Mouse (Mus musculus): ENCODE results near the gene Ifna14.
A peak's percentile ranks its signal among the peaks of the same experiment; 100 is the strongest.
"Not testable (repeated sequence)": the region's sequence is repeated elsewhere in the genome, so short reads cannot be mapped to it uniquely, and the experiment has no call there.

Ifna14 gene

DNA sequence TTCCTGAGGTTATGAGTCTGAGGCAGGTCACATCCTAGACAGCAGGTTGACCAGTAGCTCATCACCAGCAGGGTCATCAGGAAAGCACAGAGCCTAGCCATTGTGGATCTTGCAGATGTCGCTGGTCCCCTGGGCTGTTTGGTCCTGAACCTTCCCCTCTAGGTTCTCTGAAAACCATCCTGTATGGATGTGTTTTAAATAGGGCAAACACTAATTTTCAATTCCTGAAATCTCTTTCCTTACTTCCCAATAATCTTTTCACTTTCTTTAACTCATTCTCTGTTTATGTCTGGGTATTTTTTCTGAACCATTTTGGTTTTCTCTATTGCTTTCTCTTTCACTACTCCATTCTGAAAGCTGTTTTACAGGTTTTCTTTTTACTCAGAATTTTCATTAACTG, at the start of gene Ifna14:
TSS of gene Ifna14 (minus strand) at position 101 of the 400 bp plus-strand sequence.
- DNase-seq (ENCODE audit: low read depth, low spot score): no peak

DNA sequence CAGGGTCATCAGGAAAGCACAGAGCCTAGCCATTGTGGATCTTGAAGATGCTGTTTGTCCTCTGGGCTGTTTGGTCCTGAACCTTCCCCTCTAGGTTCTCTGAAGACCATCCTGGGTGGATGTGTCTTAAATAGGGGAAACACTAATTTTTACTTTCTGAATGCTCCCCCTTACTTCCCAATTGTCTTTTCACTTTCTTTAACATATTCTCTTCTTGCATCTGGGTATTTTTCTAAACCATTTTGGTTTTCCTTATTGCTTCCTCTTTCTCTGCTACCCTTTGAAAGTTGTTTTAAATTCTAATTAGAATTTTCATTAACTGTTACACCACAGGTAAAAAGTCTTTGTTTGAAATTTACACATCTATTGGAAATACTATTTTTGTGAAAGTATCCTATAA, 31.7 kb upstream of the Ifna14 start, which contains the start of gene Ifna12:
TSS of gene Ifna12 (minus strand) at position 101 of the 400 bp plus-strand sequence.
- no peak for DNase-seq (ENCODE audit: low read depth, low spot score)

DNA sequence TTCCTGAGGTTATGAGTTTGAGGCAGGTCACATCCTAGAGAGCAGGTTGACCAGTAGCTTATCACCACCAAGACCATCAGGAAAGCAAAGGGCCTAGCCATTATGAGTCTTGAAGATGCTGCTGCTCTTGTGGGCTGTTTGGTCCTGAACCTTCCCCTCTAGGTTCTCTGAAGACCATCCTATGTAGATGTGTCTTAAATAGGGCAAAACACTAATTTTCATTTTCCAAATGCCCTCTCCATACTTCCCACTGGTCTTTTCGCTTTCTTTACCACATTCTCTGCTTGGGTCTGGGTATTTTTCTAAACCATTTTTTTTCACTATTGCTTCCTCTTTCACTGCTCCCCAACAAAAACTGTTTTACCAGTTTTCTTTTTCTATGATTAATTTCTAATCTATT, 20.7 kb upstream of the Ifna14 start, which contains the start of gene Ifna9:
TSS of gene Ifna9 (minus strand) at position 101 of the 400 bp plus-strand sequence.
- DNase-seq (ENCODE audit: low read depth, low spot score): no peak

DNA sequence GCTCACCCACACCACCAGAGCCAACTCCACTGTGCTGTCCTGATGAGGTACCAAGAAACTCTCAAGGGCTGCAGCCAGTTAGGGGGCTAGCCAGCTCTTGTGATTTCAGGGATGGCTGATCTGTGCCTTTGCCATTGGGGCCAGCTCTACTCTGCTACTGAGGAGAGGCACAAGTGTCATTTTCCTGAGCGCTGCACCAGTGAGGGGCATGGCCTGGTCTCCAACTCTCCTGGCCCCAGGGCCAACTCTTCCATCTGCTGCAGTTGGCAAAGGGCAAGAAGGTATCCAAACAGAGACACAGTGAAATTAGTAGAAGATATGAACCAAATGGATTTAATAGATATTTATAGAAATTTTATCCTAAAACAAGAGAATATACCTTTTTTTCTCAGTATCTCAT, 9.8 kb downstream of the Ifna14 start:
- DNase-seq (ENCODE audit: low read depth, low spot score): no peak

DNA sequence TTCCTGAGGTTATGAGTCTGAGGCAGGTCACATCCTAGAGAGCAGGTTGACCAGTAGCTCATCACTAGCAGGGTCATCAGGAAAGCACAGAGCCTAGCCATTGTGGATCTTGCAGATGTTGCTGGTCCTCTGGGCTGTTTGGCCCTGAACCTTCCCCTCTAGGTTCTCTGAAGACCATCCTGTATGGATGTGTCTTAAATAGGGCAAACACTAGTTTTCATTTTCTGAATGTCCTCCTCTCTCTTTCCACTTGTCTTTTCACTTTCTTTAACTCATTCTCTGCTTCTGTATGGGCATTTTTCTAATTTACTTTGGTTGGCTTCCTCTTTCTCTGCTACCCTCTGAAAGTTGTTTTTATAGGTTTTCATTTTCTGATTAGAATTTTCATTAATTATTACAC, 13.5 kb downstream of the Ifna14 start, which contains the start of gene Ifna15:
TSS of gene Ifna15 (minus strand) at position 101 of the 400 bp plus-strand sequence.
- not testable (repeated sequence) for DNase-seq (ENCODE audit: low read depth, low spot score)

DNA sequence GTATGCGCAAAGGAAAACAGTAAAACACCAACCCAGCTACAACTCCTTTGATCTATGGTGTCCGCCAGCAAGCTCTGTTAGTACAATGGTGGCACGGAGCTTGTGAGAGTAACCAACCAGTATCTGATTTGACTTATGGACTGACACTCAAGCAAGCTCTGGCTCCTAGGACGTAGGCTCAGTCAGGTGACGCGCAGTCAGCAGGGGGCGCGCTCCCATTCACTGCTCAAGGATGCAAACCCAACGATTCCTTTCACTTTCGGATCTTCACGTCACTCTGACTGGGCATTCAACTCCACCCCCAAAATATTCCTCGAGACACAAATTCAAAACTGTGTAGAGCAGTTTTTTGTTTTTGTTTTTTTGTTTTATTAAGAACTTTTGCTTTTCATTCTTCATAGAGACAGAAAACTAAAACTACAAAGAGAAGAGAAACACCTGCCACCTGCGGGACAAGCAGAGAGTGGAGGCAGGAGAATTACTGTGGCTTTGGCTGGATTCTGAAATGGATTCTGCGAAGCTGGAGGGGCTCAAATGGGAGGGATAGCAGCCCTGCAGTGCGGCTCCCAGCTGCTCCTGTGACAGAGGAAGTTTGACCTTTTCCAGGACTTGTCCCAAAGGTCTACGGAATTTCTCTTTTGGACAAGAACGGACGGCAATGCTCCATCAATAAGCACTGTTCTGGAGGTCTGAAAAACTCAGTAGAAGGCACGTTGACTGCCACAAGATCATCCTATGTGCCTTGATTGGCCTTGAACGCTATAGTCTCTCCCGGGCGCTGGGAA, 21.2 kb downstream of the Ifna14 start:
- peak; percentile 87 for DNase-seq (ENCODE audit: low read depth, low spot score)

DNA sequence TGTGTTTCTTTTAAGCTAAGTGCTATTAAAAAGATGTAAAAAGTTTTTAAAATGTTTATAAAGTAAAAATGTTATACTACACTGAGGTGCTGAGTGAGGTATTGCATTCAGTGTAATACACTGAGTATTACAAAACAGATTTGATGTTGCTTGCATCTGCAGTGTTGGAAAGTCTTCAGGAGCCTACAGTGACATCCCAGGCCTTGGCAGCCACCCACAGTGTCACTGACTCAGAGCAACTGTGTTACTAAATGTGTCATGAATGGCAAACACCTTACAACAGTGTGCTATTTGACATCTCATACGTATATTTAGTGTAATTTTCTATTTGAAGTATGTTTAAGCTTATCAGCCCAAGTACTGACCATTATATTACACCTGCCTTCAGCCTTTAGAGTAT, 23.6 kb downstream of the Ifna14 start:
- no peak for DNase-seq (ENCODE audit: low read depth, low spot score)

DNA sequence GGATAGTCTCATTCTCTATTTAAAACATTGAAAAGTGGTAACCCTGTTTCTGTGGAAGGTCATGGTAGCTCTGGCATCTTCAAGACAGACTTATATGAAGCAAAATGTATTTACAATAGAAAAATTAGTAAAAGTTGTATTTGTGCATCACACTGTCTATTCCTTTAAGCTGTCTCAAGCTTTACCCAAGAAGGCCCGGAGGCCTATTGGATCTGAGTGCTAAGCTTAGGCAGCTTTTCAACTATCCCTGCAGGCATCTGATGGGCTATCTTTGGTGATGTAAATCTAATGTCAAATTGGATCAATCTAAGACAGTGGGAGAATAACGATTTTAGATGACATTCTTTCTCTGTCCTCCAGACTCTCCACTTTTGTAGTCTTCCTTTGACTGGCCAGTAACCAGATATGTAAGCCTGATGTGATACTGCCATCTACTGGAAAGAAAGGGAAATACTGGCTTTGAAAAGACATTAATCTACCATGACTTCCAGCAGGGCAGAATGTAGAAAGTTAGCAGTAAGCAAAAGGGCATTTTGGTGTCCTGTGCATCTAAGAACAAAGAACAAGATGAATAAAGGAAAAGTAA, 27.9 kb downstream of the Ifna14 start:
- DNase-seq (ENCODE audit: low read depth, low spot score): peak; percentile 61

DNA sequence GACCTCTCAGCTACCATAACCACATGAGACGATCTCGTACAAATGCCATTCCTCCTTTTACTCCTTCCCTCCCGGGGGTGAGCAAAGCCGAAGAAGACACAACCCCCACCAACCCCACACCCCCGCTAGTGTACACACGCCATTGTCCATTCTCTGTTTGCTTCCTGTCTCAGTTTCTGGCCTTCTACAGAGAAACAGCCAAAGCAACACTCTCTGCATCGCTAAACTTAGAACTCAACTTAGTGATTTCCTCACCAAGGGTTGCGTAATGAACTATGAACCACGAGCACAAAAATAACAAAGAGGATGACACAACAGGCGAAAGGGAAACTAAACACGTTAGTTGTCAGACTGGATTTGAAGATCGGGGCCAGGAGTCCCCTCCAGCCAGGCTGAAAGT, 34.3 kb downstream of the Ifna14 start:
- DNase-seq (ENCODE audit: low read depth, low spot score): no peak

DNA sequence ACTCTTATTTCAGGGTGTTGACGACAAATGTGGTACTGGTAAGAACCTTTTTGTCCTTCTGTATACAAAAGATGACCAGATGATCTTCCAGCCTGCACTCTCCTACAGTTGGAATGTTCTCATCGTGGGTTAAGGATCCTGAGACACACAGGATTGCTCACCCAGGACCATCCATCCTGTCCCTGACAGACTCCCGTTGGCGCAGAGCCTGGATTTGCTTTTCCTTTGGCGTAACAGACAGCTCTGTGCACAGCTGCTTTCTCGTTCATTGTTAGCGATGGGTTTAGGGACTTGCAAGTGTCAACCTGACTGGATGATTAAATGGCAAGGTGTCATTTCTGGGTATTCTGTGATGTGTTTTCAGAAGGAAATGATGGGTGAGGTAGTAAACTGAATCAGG, 35.0 kb downstream of the Ifna14 start:
- no peak for DNase-seq (ENCODE audit: low read depth, low spot score)

DNA sequence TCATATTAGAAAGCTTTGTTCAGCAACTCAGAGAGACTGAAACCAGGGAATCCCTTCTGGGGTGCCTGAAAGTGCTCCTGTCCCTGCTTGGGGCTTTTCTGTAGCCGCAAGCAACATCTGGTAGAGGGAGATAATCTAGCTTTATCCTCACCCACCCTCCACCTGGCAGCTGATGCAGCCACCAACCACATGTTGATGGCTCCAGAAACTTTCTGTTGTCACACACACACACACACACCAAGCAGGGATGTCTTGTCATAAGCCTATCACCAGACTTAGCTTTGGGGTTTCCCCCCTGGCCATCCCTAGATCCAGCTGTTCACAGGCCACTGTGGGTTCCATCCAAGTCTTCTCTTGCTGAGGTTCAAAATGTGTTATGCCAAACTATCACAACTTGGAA, 35.9 kb downstream of the Ifna14 start:
- DNase-seq (ENCODE audit: low read depth, low spot score): no peak

DNA sequence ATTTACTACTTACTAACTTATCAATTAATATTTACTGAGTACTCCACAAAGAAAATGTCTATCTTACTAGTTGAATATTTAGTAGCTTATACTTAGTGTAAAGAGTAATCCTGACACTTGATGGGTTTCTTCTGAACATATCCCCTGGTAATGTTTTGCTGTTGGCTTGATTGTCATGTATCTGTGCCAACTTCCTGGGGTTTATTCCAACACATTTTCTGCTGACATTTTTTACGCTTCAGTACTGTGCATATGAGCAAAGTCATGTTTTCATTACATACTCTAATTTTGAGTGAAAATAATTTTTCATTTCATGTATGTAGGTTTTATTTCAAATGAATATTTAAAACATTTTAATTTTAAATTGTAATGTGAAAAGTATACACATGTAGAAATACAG, 36.7 kb downstream of the Ifna14 start:
- no peak for DNase-seq (ENCODE audit: low read depth, low spot score)

DNA sequence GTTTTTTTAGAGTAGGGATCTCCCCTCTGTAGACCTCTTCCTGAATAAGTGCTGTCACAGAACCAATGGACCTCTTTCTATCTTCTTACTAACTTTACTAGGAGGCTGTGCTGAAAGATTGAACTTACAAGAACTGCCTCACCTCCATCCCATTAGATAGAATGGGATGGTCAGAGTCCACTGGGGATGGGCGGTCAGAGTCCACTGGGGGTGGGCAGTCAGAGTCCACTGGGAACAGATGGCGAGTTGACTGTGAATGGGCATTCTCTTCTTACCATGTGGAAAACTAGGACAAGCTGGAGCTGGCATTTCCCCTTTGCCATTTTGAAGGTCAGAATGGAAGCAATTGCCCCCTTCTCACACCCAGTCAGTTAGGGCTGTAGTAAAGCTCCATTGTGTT, 38.1 kb downstream of the Ifna14 start:
- no peak for DNase-seq (ENCODE audit: low read depth, low spot score)

DNA sequence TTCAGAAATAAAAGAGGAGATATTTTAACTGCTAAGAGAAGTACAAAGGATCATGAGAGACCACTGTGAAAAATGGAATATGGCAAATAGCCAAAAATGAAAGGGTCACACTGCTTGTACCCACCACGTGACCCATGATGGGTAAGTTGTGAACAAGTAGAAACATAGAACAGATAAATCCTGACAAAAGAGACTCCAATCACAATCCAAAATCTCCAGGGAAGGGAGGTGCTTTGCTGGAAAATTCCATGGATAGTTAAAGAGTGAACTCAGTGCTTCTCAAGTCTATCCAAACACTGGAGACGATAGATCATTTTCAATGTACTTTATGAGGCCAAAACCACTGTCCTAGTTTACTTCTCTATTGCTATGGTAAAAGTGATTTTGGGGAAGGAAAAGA, 40.7 kb downstream of the Ifna14 start:
- DNase-seq (ENCODE audit: low read depth, low spot score): no peak

DNA sequence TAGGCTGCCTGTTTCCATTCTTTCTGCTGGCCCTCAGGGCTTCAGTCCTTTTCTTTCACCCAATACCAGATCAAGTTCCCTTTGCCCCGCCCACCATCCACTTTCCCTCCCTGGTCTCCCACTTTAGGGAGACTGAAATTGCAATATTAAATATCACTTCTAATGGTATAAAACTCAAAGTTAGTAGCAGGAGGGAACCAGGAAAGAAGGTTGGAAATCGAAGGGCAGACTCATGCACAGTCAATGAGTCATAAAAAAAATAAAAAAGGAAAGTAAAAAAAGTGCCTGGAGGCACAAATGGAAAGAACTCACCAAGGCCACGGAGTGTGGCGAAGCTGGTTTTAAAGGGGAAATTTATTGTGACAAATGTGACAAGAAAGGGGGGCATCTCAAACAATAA, 41.3 kb downstream of the Ifna14 start:
- DNase-seq (ENCODE audit: low read depth, low spot score): no peak

DNA sequence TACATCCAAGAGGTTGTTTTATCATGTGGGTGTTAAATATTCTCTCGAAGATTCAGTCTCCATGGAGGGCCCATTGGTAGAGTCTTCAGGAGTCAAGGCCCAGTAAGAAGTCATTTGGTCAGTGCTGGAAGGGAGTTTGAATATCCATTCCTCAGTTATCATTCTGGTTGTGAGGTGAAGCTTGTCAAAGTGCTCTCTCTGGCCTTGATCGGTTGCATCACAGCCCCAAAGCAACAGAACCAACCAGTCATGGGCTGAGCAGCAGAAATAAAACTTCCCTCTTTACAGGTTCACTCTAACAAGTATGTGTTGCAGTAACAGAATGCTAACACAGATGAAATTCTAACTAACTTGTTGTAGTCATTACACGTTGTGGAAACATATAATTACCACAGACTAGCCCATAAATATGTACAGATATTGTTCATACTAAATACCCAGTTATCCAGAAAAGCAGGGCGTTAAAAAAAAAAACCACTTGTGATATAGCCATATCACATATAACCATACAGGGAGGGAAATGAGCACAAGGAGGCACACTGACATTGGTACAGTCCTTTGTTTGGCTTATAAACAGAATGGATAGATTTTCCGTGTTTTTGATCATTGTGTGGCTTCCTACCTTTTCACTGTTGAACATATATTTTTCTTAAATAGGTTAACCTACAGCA, 45.1 kb downstream of the Ifna14 start:
- DNase-seq (ENCODE audit: low read depth, low spot score): no peak

DNA sequence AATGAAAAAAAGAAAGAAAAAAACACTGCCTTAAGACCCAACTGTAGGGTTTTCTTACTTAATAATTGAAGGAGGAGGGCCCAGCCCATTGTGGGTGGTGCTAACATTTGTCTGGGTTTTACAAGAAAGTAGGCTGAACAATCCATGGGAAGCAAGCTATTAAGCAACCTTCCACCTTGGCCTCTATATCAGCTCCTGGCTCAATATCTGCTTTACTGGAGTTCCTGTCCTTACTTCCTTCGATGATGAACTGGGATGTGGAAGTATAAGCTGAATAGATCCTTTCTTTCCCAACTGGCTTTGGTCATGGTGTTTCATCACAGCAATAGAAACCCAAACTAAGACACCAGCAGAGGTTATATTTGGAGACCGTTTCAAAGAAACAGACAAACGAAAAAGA, 46.2 kb downstream of the Ifna14 start:
- no peak for DNase-seq (ENCODE audit: low read depth, low spot score)

DNA sequence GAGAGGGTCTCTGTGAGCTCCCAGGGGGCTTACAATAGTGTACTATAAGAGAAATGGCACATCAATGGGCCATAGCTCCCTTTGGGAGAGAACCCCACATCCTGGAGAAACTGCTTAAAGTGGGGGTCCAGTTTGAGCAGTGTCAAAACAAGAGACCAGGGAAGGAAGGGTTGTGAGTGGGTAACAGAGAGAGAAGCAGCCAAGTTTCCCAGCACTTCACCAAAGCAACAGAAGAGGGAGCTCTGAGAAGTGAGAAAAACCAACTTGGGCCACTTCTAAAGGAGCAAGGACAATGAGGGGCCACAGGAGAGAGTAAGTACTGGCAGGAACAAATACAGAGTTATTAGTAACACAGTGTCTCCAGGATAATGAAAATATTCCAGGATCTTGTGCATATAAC, 48.4 kb downstream of the Ifna14 start:
- peak; percentile 15 for DNase-seq (ENCODE audit: low read depth, low spot score)

DNA sequence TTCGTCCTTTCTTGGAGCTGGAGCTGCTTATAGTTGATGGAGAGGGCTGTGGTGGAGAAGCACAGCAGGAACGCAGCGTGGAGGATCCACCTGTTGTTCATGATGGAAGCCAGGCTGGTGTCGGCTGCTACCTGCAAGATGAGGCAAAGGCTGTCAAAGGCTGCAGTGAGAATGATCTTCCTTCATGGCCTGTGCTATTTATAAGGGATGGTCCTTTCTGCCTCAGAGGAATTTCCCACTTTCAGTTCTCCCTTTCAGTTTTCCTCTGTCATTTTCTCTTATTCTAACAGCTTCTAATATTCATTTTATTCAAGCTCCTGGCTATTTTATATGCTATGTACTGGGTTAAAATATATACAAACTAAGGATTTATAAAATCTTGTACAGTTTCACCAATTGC, 48.9 kb downstream of the Ifna14 start, which contains the start of gene Ifnb1:
TSS of gene Ifnb1 (minus strand) at position 101 of the 400 bp plus-strand sequence.
- no peak for DNase-seq (ENCODE audit: low read depth, low spot score)
